Mouse (Mus musculus) olfactory bulb, adult 2 months (tissue): ENCODE measurements around the gene Necab3. TPM values are rescaled to one million over a fixed set of nuclear protein-coding genes. Genes with fewer than 3 reads are reported as not detected.

Experiments used
- H3K27ac ChIP-seq: fragments of 200-500 bp; 2 replicates; pipeline ENCODE4 v1.5.1; 2012; ENCODE audit warnings: low read depth, low read length; ENCODE audit not compliant: insufficient read depth
- H3K4me1 ChIP-seq: fragments of 200-500 bp; 2 replicates; pipeline ENCODE4 v1.6.1; 2012; ENCODE audit warnings: low read length; ENCODE audit not compliant: control insufficient read depth, insufficient read depth
- H3K4me3 ChIP-seq: fragments of 200-500 bp; 2 replicates; pipeline ENCODE4 v1.5.1; 2012; ENCODE audit warnings: mild to moderate bottlenecking, low read depth, low read length, moderate library complexity; ENCODE audit not compliant: insufficient read depth
- CTCF ChIP-seq: fragments of 200-500 bp; IDR thresholded peaks from 2 replicates; pipeline ENCODE4 v1.5.1; 2012; ENCODE audit warnings: low read depth, mild to moderate bottlenecking, low read length, moderate library complexity; ENCODE audit not compliant: insufficient read depth
- POLR2A ChIP-seq: fragments of 200-500 bp; IDR thresholded peaks from 2 replicates; pipeline ENCODE4 v1.6.1; 2012; ENCODE audit warnings: mild to moderate bottlenecking, low read depth, low read length, moderate library complexity; ENCODE audit not compliant: insufficient read depth
- WGBS: fragments of 180-500 bp; shearing (Covaris S2); methylation state at CpG from one replicate; pipeline ENCODE4 v1.1.7; 2018; 5-methylcytosine and 5-hydroxymethylcytosine counted together
- polyA plus RNA-seq: library from polyadenylated mRNA; stranded (reverse); fragments of >200 nt; gene quantifications from 2 replicates; pipeline ENCODE4 v1.2.4, GENCODE M21; 2012; ENCODE audit warnings: low replicate concordance; ENCODE audit not compliant: missing spikeins, insufficient read depth, insufficient read length

Gene Necab3
- polyA plus RNA-seq = not detected in 2 replicates

DNA sequence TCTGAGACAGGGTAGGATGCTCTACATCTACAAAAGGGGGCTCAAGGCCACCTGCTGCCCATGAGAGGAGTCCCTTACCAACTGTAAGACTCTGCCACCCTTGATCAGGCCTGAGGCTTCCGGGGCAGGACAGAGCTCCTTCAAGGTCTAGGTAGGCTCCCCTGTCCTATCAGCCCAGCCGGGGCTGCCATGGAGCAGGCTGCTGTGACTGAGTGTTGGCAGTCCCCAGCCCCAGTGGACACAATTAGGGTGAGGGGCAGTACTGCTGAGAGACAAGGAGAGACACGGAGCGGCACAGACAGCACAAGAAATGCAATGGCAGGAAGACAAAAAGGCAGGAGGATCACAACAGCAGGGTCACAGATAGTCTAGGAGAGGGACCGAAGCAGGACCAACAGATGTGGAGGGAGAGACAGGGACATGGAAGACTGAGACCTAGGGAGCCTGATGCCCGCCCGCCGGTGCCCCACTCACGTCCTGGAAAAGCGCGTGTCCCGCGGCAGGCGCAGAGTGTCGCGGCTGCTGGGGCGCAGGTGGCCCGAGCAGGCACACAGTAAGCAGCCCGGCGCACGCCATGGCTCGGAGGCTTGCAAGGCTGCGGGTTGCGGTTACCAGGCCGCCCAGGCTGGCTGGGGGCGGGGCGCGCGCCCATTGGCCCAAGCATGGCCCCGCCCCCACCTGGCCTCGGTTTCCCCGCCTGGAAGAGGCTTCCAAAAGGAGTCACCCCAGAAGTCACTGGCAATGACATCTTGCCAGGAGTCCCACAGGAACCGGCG, at the start of gene Necab3:
Gene Necab3, minus strand, starts transcription at position 627 of the 776 bp plus-strand sequence.
- TF ChIP-seq CTCF = no peak
- 0 out of 2 replicates have a peak, but pooled peaks have one; percentile 27 for TF ChIP-seq POLR2A
- H3K4me3 ChIP-seq = peak within 1 kb of the TSS; percentile 68
- H3K4me1 ChIP-seq = peaks cover 43% of the 10 kb centered on the region
- peak within 1 kb of the TSS; percentile 87 for H3K27ac ChIP-seq
- 7% methylated on average over 34 of the region's 34 CpGs for WGBS

DNA sequence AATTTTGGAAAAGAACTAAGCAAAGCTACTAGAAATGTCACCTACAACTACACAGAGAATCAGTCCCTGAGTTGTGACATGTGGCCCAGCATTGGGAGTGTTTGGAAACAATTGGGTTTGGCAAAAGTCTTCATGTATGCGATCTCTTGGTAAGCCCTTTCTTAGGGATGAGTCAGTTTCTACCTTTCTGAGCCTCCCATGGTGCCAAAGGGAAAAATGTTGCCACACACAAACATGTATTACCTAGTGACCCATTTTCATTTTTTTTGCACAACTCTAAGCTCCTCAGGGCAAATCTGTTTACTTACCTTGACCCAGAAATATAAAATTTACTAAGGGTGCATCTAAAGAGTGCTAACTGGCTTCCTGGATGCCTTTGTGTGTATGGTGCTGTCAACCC, 48.3 kb upstream of the Necab3 start:
- H3K4me3 ChIP-seq = no peak overlapping the region
- TF ChIP-seq CTCF (no peak), POLR2A (no peak)
- no peak overlapping the region for H3K27ac ChIP-seq
- 88% methylated on average over 1 of the region's 1 CpGs for WGBS
- peaks cover 6% of the 10 kb centered on the region; the same call in 1 of the 2 replicates for H3K4me1 ChIP-seq

DNA sequence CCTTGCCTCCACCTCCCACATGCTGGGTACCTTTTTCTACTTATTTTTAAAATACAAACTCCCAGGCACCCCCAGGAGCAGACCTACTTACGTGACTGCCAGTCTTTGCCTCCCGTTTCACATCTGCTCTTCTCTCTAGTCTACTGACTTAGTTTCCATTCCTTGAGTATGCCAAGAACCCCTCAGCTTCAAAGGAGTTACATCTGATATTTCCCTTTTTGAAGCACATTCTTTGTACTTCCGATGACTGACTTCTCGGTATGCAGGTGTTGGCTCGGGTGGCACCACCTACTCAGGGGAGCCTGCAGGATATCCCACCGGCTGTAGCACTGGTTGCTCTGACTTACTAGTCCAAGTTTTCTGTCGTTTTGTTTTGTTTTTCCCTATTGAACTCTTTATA, 45.5 kb upstream of the Necab3 start:
- WGBS = 44% methylated on average over 7 of the region's 7 CpGs
- peaks cover 6% of the 10 kb centered on the region; the same call in 1 of the 2 replicates for H3K4me1 ChIP-seq
- H3K4me3 ChIP-seq = no peak overlapping the region
- H3K27ac ChIP-seq = no peak overlapping the region
- no peak for TF ChIP-seq CTCF
- TF ChIP-seq POLR2A = no peak

DNA sequence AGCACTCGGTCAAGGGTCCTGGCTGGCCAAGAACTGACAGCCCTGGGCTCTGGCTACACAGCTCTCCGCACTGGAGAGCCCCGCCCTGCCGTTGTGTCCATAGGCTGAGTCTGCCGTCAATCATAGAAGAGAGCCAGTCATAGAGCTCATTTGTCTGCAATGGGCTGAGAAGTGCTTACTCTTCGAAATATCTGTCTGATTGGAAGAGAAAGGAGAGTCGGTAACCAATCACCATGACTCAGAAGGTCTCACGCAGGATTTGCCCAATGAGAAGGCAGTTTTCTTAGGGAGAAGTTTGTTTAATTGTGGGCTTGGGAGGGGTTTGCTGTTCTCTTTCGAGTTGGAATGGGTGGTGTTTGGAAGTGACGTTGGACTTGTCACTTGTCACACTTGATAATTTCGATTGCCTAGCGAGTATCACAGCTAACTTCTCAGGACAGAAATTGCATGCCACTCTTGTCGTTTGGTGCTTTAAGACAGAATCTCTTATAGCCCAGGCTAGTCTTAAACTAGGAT, 45.0 kb upstream of the Necab3 start, which contains the start of gene Pxmp4:
Gene Pxmp4, minus strand, starts transcription at position 71 of the 516 bp plus-strand sequence.
- TF ChIP-seq CTCF (no peak), POLR2A (peak; percentile 60; the same call in 1 of the 2 replicates)

DNA sequence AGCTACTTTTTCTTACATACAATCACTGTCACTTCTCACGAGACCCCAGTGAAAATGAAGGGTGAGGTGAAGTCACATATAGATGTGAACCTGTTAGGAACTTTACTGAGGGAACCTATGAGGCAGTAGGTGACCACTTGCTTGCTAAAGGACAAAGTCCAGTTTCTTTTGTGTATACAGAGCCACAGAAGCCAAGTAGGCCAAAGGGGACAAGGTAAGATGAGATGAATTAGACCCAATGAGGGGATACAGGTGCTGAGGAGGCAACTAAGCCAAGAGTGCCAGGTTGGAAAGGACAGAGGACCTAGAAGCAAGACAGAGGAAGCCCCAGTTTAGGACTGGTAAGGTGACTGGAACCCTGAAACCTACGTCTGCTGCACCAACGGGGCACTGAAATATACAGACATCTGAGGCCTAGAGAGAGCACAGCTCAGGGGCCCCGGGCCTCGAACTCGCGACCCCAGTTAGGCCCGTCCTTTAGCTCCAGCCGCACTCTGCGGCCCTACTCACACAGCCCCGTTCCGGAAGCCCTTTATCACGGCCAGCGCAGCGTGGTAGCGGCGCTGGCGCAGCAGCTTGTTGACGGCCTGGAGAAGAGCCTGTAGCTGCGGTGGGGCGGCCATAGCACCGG, 44.4 kb upstream of the Necab3 start:
- Histone ChIP-seq H3K27ac (peak overlapping the region; percentile 70), H3K4me3 (peak overlapping the region; percentile 83), H3K4me1 (peaks cover 6% of the 10 kb centered on the region; the same call in 1 of the 2 replicates)
- no peak; the same call in 1 of the 2 replicates for TF ChIP-seq POLR2A
- WGBS = 13% methylated on average over 22 of the region's 22 CpGs

More for the DNA sequence above, 45.0 kb upstream of the Necab3 start, which contains the start of gene Pxmp4:
- Histone ChIP-seq H3K27ac (peak within 1 kb of the TSS; percentile 70), H3K4me3 (peak within 1 kb of the TSS; percentile 83), H3K4me1 (peaks cover 6% of the 10 kb centered on the region; the same call in 1 of the 2 replicates)
- WGBS = under 1% methylated on average over 13 of the region's 13 CpGs

DNA sequence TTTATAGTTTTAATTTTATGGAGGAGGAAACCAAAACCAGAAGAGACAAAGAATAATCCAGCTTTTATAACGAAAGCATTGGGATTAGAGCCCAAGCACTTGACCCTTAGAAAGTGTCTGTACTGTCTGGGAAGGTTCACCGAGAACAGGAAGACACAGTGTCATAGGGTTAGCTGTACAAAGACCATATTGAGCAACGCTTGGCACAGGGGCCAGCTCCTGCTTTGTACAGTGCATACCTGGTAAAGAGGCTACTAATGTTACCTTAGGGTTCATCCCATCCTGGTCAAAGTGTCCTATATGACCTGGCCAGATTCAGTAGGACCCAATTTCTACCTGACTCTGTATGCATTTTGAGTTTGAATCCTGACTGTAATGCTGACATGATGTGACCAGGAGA, 42.6 kb upstream of the Necab3 start:
- no peak for TF ChIP-seq POLR2A
- TF ChIP-seq CTCF = no peak
- H3K4me1 ChIP-seq = peaks cover 6% of the 10 kb centered on the region; the same call in 1 of the 2 replicates
- H3K4me3 ChIP-seq = no peak overlapping the region
- H3K27ac ChIP-seq = no peak overlapping the region
- 79% methylated on average over 3 of the region's 3 CpGs for WGBS

DNA sequence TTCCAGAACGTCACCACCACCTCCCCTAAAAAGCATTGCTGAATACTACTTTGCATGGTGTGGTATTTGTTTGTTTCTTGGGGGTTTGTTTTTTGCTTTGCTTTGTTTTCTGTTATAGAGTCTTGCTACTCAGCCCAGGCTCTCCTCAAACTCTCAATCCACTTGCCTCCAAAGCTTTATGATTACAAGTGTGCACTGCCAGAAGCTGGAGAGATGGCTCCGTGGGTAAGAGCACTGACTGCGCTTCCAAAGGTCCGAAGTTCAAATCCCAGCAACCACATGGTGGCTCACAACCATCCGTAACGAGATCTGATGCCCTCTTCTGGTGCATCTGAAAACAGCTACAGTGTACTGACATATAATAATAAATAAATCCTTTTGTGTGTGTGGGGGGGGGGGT, 41.9 kb upstream of the Necab3 start:
- TF ChIP-seq POLR2A (no peak), CTCF (no peak)
- no peak overlapping the region for H3K27ac ChIP-seq
- peaks cover 6% of the 10 kb centered on the region; the same call in 1 of the 2 replicates for H3K4me1 ChIP-seq
- 75% methylated on average over 6 of the region's 6 CpGs for WGBS
- H3K4me3 ChIP-seq = no peak overlapping the region

DNA sequence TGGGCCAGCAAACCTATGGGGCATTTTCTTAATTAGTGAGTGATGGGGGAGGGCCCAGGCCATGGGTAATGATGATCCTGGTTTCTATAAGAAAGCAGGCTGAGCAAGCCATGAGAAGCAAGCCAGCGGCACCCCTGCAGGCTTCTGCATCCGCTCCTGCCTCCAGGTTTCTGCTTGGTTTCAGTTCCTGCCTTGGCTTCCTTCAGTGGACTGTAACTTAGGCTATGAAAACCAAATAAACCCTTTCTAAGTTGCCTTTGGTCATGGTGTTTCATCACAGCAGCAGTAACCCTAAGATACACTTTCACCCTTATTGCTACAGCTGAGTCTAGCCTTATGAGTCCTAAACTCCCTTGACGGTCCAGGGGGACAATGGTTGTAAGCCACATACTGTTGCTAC, 38.7 kb upstream of the Necab3 start:
- H3K4me1 ChIP-seq = peaks cover 2% of the 10 kb centered on the region; the same call in 1 of the 2 replicates
- no peak overlapping the region for H3K4me3 ChIP-seq
- no peak overlapping the region for H3K27ac ChIP-seq
- TF ChIP-seq POLR2A (no peak), CTCF (no peak)
- 94% methylated on average over 3 of the region's 3 CpGs for WGBS
